Mouse (Mus musculus) MEL (cell line): ENCODE results near the gene Mip.

ENCODE experiments used
- CTCF ChIP-seq, 3 experiments: IDR thresholded peaks in 2 of 3; conservative IDR thresholded peaks in 1 of 3; 2 replicates each; pipeline ENCODE4 v1.5.1; 2011 to 2012; ENCODE audit warnings: low read length in 3 of 3, low read depth in 2 of 3, mild to moderate bottlenecking in 2 of 3, improper control_type of control experiment in 1 of 3, inconsistent platforms in 1 of 3, mixed read lengths in 1 of 3, moderate library complexity in 1 of 3; ENCODE audit not compliant: control insufficient read depth in 1 of 3, insufficient read depth in 1 of 3, poor library complexity in 1 of 3, severe bottlenecking in 1 of 3
- EP300 ChIP-seq, 2 experiments: IDR thresholded peaks; 2 replicates each; pipeline ENCODE4 v1.6.1; 2011; ENCODE audit warnings: improper control_type of control experiment in 2 of 2, low read length in 2 of 2, low read depth in 1 of 2, mild to moderate bottlenecking in 1 of 2
- GABPA ChIP-seq: IDR thresholded peaks from 2 replicates; pipeline ENCODE4 v1.6.1; 2012; ENCODE audit warnings: low read depth, mild to moderate bottlenecking, inconsistent platforms, low read length, improper control_type of control experiment, moderate library complexity
- GATA1 ChIP-seq: IDR thresholded peaks from 2 replicates; pipeline ENCODE4 v1.6.1; 2011; ENCODE audit warnings: low read depth, low read length, improper control_type of control experiment
- MAX ChIP-seq: IDR thresholded peaks from 2 replicates; pipeline ENCODE4 v1.6.1; 2011; ENCODE audit warnings: low read length, improper control_type of control experiment
- MYC ChIP-seq: IDR thresholded peaks from 2 replicates; pipeline ENCODE4 v1.6.1; 2011; ENCODE audit warnings: low read depth, mild to moderate bottlenecking, low read length, improper control_type of control experiment, moderate library complexity
- POLR2A ChIP-seq, 2 experiments: IDR thresholded peaks; 2 replicates each; pipeline ENCODE4 v1.6.1; 2011 to 2012; ENCODE audit warnings: low read length in 2 of 2, mild to moderate bottlenecking in 2 of 2, control low read depth in 1 of 2, improper control_type of control experiment in 1 of 2, low read depth in 1 of 2, moderate library complexity in 1 of 2; ENCODE audit not compliant: control insufficient read depth in 1 of 2, insufficient read depth in 1 of 2, poor library complexity in 1 of 2
- USF1 ChIP-seq: IDR thresholded peaks from 2 replicates; pipeline ENCODE4 v1.6.1; 2014; ENCODE audit warnings: low read depth, mild to moderate bottlenecking, inconsistent platforms, low read length, improper control_type of control experiment, moderate library complexity

- TF ChIP-seq EP300 (IDR thresholded peaks at IDR 0.05; ENCODE audit: low read depth in 1 of 2, low read length in 2 of 2) (no peak), POLR2A (IDR thresholded peaks at IDR 0.05; ENCODE audit: control insufficient read depth in 1 of 2, insufficient read depth in 1 of 2, low read depth in 1 of 2, low read length in 2 of 2, poor library complexity in 1 of 2) (no peak), MAX (no peak), MYC (no peak), USF1 (no peak), CTCF (IDR thresholded peaks at IDR 0.05 in 2 of 3, conservative IDR thresholded peaks at IDR 0.05 in 1 of 3; ENCODE audit: control insufficient read depth in 1 of 3, insufficient read depth in 1 of 3, low read depth in 2 of 3, low read length in 3 of 3, poor library complexity in 1 of 3, severe bottlenecking in 1 of 3) (peak in 1 of 3 experiments; percentile 25; a peak in 2 of 6 replicates), GATA1 (no peak), GABPA (no peak)
These were observed 45.2 kb downstream of the Mip start for GRCm38 (mm10) chr10:128270866-128271265.
